27 mouse cellular contexts compared by ENCODE assay signal in the genomic region with DNA sequence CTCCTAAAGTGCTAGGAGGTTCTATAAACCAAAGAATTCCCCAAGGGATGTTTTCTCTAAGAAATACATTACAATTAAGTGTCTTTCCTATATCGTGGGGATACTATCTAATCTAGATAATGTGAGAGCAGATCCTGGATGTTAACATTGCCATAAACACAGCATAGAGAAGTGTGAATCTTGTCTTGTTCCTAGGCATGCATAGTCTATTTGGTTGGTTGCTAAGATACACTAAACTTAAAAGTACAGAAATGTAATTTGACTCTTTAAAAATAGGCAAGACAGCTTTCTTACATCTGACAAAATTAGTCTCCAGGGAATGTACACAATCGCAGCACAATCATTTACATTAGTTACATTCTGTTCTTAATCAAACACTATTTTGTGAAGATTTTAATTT.
"Had no signal": no experiment of that assay in that cellular context is flagged by ENCODE, and none has a peak within 500 bp of the region (broad histone marks: within the 10 kb centered on the region; RNA-seq: fewer than 3 reads in every experiment).

No protein-coding gene starts in this region.

- DNase-seq: gastrocnemius, adult 2 months; gastrocnemius, postnatal 10 days; gastrocnemius, postnatal 25 days; heart, adult 18-20 months; heart, postnatal 10 days; heart, postnatal 4 days; kidney, adult 18-20 months; kidney, adult 8-10 months; kidney, postnatal 25 days; kidney, postnatal 4 days; liver; liver, embryonic 13.5 days; liver, postnatal 0 days had no signal

- H3K4me1 ChIP-seq: heart, embryonic 10.5 days; heart, embryonic 12.5 days; hindbrain, embryonic 10.5 days; hindbrain, embryonic 12.5 days; intestine, embryonic 15.5 days; limb, embryonic 10.5 days; limb, embryonic 12.5 days; liver, embryonic 13.5 days; liver, embryonic 15.5 days had no signal

- H3K4me2 ChIP-seq: heart, embryonic 12.5 days; hindbrain, embryonic 12.5 days; hindbrain, embryonic 14.5 days; intestine, embryonic 15.5 days; limb, embryonic 12.5 days; liver, embryonic 11.5 days; liver, embryonic 13.5 days; liver, embryonic 15.5 days had no signal

- H3K36me3 ChIP-seq: heart, embryonic 10.5 days; heart, embryonic 12.5 days; hindbrain, embryonic 10.5 days; hindbrain, embryonic 12.5 days; intestine, embryonic 15.5 days; limb, embryonic 10.5 days; limb, embryonic 12.5 days; liver, embryonic 13.5 days; liver, embryonic 15.5 days had no signal

- H3K4me3 ChIP-seq: gastrocnemius, adult 2 months; heart, embryonic 10.5 days; heart, embryonic 12.5 days; hindbrain, embryonic 10.5 days; hindbrain, embryonic 12.5 days; intestine, embryonic 15.5 days; layer of hippocampus, adult 2 months; limb, embryonic 10.5 days; limb, embryonic 12.5 days; liver, embryonic 13.5 days; liver, embryonic 15.5 days had no signal

- H3K9ac ChIP-seq: heart, embryonic 12.5 days; hindbrain, embryonic 12.5 days; hindbrain, embryonic 14.5 days; intestine, embryonic 15.5 days; limb, embryonic 12.5 days; liver, embryonic 13.5 days; liver, embryonic 15.5 days; liver, postnatal 0 days had no signal

- ATAC-seq: hindbrain, embryonic 16.5 days; inflammation-experienced regulatory T-cells, adult 6 months; intestine, embryonic 15.5 days; intestine, postnatal 0 days; liver, postnatal 0 days had no signal

- H3K27me3 ChIP-seq: heart, embryonic 12.5 days; hindbrain, embryonic 12.5 days; intestine, embryonic 15.5 days; limb, embryonic 12.5 days; liver, embryonic 13.5 days; liver, embryonic 15.5 days had no signal

- H3K27ac ChIP-seq: gastrocnemius, adult 2 months; heart, embryonic 10.5 days; hindbrain, embryonic 10.5 days; hindbrain, embryonic 12.5 days; hindbrain, embryonic 14.5 days; intestine, embryonic 15.5 days; layer of hippocampus, adult 2 months; limb, embryonic 10.5 days; limb, embryonic 12.5 days; liver, embryonic 13.5 days; liver, embryonic 15.5 days had no signal

- H3K9me3 ChIP-seq: heart, embryonic 10.5 days; heart, embryonic 12.5 days; intestine, embryonic 15.5 days; limb, embryonic 10.5 days; liver, embryonic 13.5 days; liver, embryonic 15.5 days had no signal
